Mouse (Mus musculus) lung, postnatal 0 days (tissue): Measurements from ENCODE around the gene Cdc25b. TPM values are rescaled to one million over a fixed set of nuclear protein-coding genes. Genes with fewer than 3 reads are reported as not detected.
A peak's percentile ranks its signal among the peaks of the same experiment; 100 is the strongest.

Experiments
- ATAC-seq: fragments of 200-750 bp; cut with Nextera tagmentation; 2 replicates; pipeline ENCODE4 v1.8.0; 2017; ENCODE audit warnings: moderate library complexity
- DNase-seq: peaks from one replicate; pipeline ENCODE4 v3.0.0-alpha.2; 2016; ENCODE audit warnings: low spot score
- H3K27ac ChIP-seq: fragments of 300-500 bp; sonication (generic); 2 replicates; pipeline ENCODE4 v1.5.1; 2014; ENCODE audit warnings: antibody characterized with exemption, mild to moderate bottlenecking, low read length, mixed read lengths
- H3K27me3 ChIP-seq: fragments of 300-500 bp; sonication (generic); replicated peaks from 2 replicates; pipeline ENCODE4 v1.6.1; 2014; ENCODE audit warnings: low read length, mixed read lengths; ENCODE audit not compliant: insufficient read depth
- H3K36me3 ChIP-seq: fragments of 300-500 bp; sonication (generic); 2 replicates; pipeline ENCODE4 v1.6.1; 2014; ENCODE audit warnings: low read length, mixed read lengths; ENCODE audit not compliant: insufficient read depth
- H3K4me1 ChIP-seq: fragments of 300-500 bp; sonication (generic); 2 replicates; pipeline ENCODE4 v1.6.1; 2014; ENCODE audit warnings: antibody characterized with exemption, low read depth, low read length, mixed read lengths; ENCODE audit not compliant: insufficient read depth
- H3K4me2 ChIP-seq: fragments of 300-500 bp; sonication (generic); replicated peaks from 2 replicates; pipeline ENCODE4 v1.6.1; 2014; ENCODE audit warnings: low read depth, mild to moderate bottlenecking, low read length, moderate library complexity, mixed read lengths
- H3K4me3 ChIP-seq: fragments of 300-500 bp; sonication (generic); 2 replicates; pipeline ENCODE4 v1.5.1; 2014; ENCODE audit warnings: low read depth, low read length
- H3K9ac ChIP-seq: fragments of 300-500 bp; sonication (generic); replicated peaks from 2 replicates; pipeline ENCODE4 v1.6.1; 2014; ENCODE audit warnings: low read depth, mild to moderate bottlenecking
- H3K9me3 ChIP-seq: fragments of 300-500 bp; sonication (generic); 2 replicates; pipeline ENCODE4 v1.6.1; 2016; ENCODE audit warnings: low read length, mixed read lengths
- CTCF ChIP-seq: IDR thresholded peaks from 2 replicates; pipeline ENCODE4 v1.5.1; 2016; ENCODE audit warnings: antibody characterized with exemption, mild to moderate bottlenecking
- EP300 ChIP-seq: IDR thresholded peaks from 2 replicates; pipeline ENCODE4 v1.6.1; 2016; ENCODE audit warnings: antibody characterized with exemption, mild to moderate bottlenecking, control low read depth
- WGBS: fragments of 180-500 bp; shearing (Covaris S2); extraction: QIAGEN DNeasy Blood & Tissue Kit; methylation state at CpG from one replicate; pipeline ENCODE4 v1.1.7; 2014; 5-methylcytosine and 5-hydroxymethylcytosine counted together
- polyA plus RNA-seq: library from polyadenylated mRNA; unstranded; fragments of >200 nt; fragmentation: Nextera tagmentation; extraction: Ambion mirVana; gene quantifications from 2 replicates; pipeline ENCODE4 v1.2.1, GENCODE M21; 2015

The Cdc25b gene
- polyA plus RNA-seq, 1 experiment from 2014 or later, result 38.7 TPM

DNA sequence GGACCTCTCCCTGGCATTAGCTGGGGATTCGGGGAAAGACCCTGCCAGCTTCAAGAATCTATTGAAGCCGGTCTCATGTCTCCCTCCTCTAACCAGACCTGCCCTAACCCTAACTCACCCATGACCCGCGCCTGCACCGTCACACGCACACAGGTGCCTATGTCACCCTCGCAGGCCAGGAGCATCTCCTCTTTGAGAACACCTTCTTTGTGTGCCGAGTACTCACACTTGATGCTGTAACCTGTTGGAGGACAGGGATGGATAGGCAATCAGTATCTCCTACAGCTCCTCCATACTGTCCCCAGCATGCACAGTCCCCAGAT lies 39.7 kb upstream of the Cdc25b start:
- Histone ChIP-seq H3K27me3 (no peaks in the 10 kb centered on the region), H3K36me3 (peaks cover 26% of the 10 kb centered on the region), H3K9ac (no peak overlapping the region), H3K4me1 (no peaks in the 10 kb centered on the region), H3K4me2 (no peak overlapping the region), H3K27ac (no peak overlapping the region), H3K4me3 (no peak overlapping the region), H3K9me3 (no peaks in the 10 kb centered on the region)
- 92% methylated on average over 8 of the region's 8 CpGs for WGBS
- ATAC-seq (no peak), DNase-seq (no peak)
- no peak for TF ChIP-seq CTCF
- TF ChIP-seq EP300, result no peak

GRCm38 (mm10) chr2:131148353-131149253 lies 38.1 kb upstream of the Cdc25b start:
- 76% methylated on average over 8 of the region's 8 CpGs for WGBS
- no peak for DNase-seq
- Histone ChIP-seq H3K27me3 (no peaks in the 10 kb centered on the region), H3K36me3 (peaks cover 26% of the 10 kb centered on the region), H3K4me3 (no peak overlapping the region), H3K4me2 (no peak overlapping the region), H3K9ac (no peak overlapping the region), H3K27ac (no peak overlapping the region), H3K9me3 (no peaks in the 10 kb centered on the region), H3K4me1 (no peaks in the 10 kb centered on the region)
- no peak for TF ChIP-seq EP300
- no peak for TF ChIP-seq CTCF
- peak; percentile 30; the same call in 1 of the 2 replicates for ATAC-seq

DNA sequence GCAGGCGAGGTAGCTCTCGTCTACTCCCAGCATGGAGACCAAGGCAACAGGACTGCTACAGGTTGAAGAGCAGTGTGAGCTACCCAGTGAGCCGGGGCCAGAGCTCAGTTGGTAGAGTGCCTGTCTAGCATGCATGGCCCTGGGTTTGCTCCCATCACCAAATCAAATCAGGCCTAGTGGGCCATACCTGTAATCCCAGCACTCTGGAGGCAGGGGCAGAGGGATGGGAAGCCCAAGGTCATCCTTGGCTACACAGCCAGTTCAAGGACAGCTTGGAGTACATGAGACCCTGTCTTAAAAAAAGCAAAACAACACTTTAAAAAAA lies 37.5 kb upstream of the Cdc25b start:
- H3K4me3 ChIP-seq, result no peak overlapping the region
- DNase-seq, result no peak
- H3K9ac ChIP-seq, result no peak overlapping the region
- H3K4me1 ChIP-seq, result no peaks in the 10 kb centered on the region
- no peak overlapping the region for H3K27ac ChIP-seq
- H3K4me2 ChIP-seq, result no peak overlapping the region
- no peaks in the 10 kb centered on the region for H3K9me3 ChIP-seq
- no peak for TF ChIP-seq EP300
- no peak for TF ChIP-seq CTCF
- WGBS, result 93% methylated on average over 3 of the region's 3 CpGs
- no peak for ATAC-seq
- no peaks in the 10 kb centered on the region for H3K27me3 ChIP-seq
- H3K36me3 ChIP-seq, result peaks cover 26% of the 10 kb centered on the region

- DNase-seq (no peak), ATAC-seq (no peak)
- no peak for TF ChIP-seq EP300
- Histone ChIP-seq H3K27ac (no peak overlapping the region), H3K9ac (no peak overlapping the region), H3K9me3 (no peaks in the 10 kb centered on the region), H3K4me3 (no peak overlapping the region), H3K4me2 (no peak overlapping the region), H3K27me3 (no peaks in the 10 kb centered on the region), H3K36me3 (peaks cover 11% of the 10 kb centered on the region), H3K4me1 (no peaks in the 10 kb centered on the region)
- 89% methylated on average over 6 of the region's 7 CpGs for WGBS
Observed at GRCm38 (mm10) chr2:131152166-131152730, 34.5 kb upstream of the Cdc25b start.

GRCm38 (mm10) chr2:131154036-131154435 lies 32.7 kb upstream of the Cdc25b start:
- no peaks in the 10 kb centered on the region for H3K36me3 ChIP-seq
- no peak overlapping the region for H3K9ac ChIP-seq
- H3K4me1 ChIP-seq, result no peaks in the 10 kb centered on the region
- no peak overlapping the region for H3K4me2 ChIP-seq
- ATAC-seq (no peak), DNase-seq (no peak)
- no peak overlapping the region for H3K4me3 ChIP-seq
- no peaks in the 10 kb centered on the region for H3K9me3 ChIP-seq
- TF ChIP-seq CTCF (no peak), EP300 (no peak)
- WGBS, result 93% methylated on average over 4 of the region's 4 CpGs
- no peak overlapping the region for H3K27ac ChIP-seq
- no peaks in the 10 kb centered on the region for H3K27me3 ChIP-seq

DNA sequence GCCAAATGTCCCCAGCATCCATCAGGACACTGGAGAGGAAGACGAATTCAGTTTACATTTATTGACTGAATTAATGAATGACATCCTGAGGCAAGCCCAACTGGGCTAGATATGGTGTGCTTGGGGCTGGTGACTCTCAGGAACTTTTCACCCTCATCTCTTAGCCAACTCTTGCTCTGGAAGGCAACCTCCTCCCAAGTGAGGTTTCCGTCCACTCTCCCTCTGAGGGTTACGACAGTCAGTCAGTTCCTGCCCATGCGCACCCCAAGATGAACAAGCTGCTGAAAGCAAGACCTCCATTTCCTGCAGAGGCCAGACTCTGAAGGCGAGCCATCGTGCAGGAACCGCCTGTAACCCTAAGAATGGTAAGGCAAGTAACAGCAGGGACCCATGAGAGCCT lies 29.8 kb upstream of the Cdc25b start:
- ATAC-seq, result no peak
- Histone ChIP-seq H3K4me3 (no peak overlapping the region), H3K4me2 (no peak overlapping the region), H3K27ac (no peak overlapping the region), H3K4me1 (no peaks in the 10 kb centered on the region), H3K9me3 (no peaks in the 10 kb centered on the region), H3K36me3 (no peaks in the 10 kb centered on the region), H3K9ac (no peak overlapping the region), H3K27me3 (no peaks in the 10 kb centered on the region)
- WGBS, result 86% methylated on average over 7 of the region's 7 CpGs
- no peak for TF ChIP-seq EP300
- TF ChIP-seq CTCF, result no peak
- no peak for DNase-seq
